In genomic region chr11:75121348-75121747, GRCm38 (mm10) we compare ENCODE assay signal across 34 mouse cellular contexts. TPM values are rescaled to one million over a fixed set of nuclear protein-coding genes. Genes with fewer than 3 reads are reported as not detected.
"Had no signal": no experiment of that assay in that cellular context is flagged by ENCODE, and none has a peak within 500 bp of the region (broad histone marks: within the 10 kb centered on the region; RNA-seq: fewer than 3 reads in every experiment).

No protein-coding gene starts in this region.

- H3K27ac ChIP-seq: heart, embryonic 13.5 days; heart, embryonic 15.5 days; hindbrain, embryonic 10.5 days; hindbrain, embryonic 12.5 days; hindbrain, embryonic 13.5 days; hindbrain, embryonic 14.5 days; hindbrain, embryonic 15.5 days; hindbrain, postnatal 0 days; intestine, embryonic 15.5 days; kidney, embryonic 15.5 days; kidney, postnatal 0 days; left cerebral cortex, adult 2 months had no signal

- H3K4me3 ChIP-seq: heart, embryonic 13.5 days; heart, embryonic 15.5 days; hindbrain, embryonic 10.5 days; hindbrain, embryonic 12.5 days; hindbrain, embryonic 13.5 days; hindbrain, embryonic 15.5 days; intestine, embryonic 15.5 days; kidney, embryonic 15.5 days; left cerebral cortex, adult 2 months had no signal

- H3K9ac ChIP-seq: heart, embryonic 13.5 days; heart, embryonic 15.5 days; hindbrain, embryonic 12.5 days; hindbrain, embryonic 13.5 days; hindbrain, embryonic 14.5 days; hindbrain, embryonic 15.5 days; intestine, embryonic 15.5 days; kidney, embryonic 15.5 days had no signal

- H3K9me3 ChIP-seq: heart, embryonic 13.5 days; heart, embryonic 15.5 days; hindbrain, embryonic 10.5 days; hindbrain, embryonic 12.5 days; hindbrain, embryonic 13.5 days; hindbrain, embryonic 15.5 days; intestine, embryonic 15.5 days; kidney, embryonic 15.5 days had no signal

- H3K36me3 ChIP-seq: heart, embryonic 13.5 days; heart, embryonic 15.5 days; hindbrain, embryonic 10.5 days; hindbrain, embryonic 12.5 days; hindbrain, embryonic 15.5 days; intestine, embryonic 15.5 days; kidney, embryonic 15.5 days had no signal

- DNase-seq: heart, postnatal 10 days; heart, postnatal 14 days; heart, postnatal 36 days; heart, postnatal 4 days; kidney, adult 11 months; kidney, adult 18-20 months; kidney, adult 2 months; kidney, adult 8-10 months; kidney, adult 9 months; kidney, postnatal 10 days; kidney, postnatal 14 days; kidney, postnatal 25 days; kidney, postnatal 36 days; kidney, postnatal 4 days; layer of hippocampus, adult 9-11 months; layer of hippocampus, postnatal 36 days had no signal

- ATAC-seq: hindbrain, embryonic 16.5 days; hindbrain, postnatal 0 days; inflammation-experienced regulatory T-cells, adult 6 months; intestine, embryonic 15.5 days; intestine, embryonic 16.5 days; intestine, postnatal 0 days had no signal

- H3K4me1 ChIP-seq: hindbrain, embryonic 12.5 days; hindbrain, embryonic 13.5 days; hindbrain, embryonic 15.5 days had no signal

- H3K4me2 ChIP-seq: heart, embryonic 11.5 days; heart, embryonic 13.5 days; heart, embryonic 15.5 days; hindbrain, embryonic 12.5 days; hindbrain, embryonic 13.5 days; hindbrain, embryonic 14.5 days; hindbrain, embryonic 15.5 days; intestine, embryonic 15.5 days; kidney, embryonic 15.5 days had no signal

- H3K27me3 ChIP-seq: heart, embryonic 13.5 days; heart, embryonic 15.5 days; hindbrain, embryonic 12.5 days; hindbrain, embryonic 13.5 days; hindbrain, embryonic 15.5 days; intestine, embryonic 15.5 days; kidney, embryonic 15.5 days had no signal

RNA-seq across cellular contexts. Expression of gene Hic1, which starts 48.0 kb away (rescaled TPM):
- total RNA-seq: hematopoietic stem cell, adult 5-6 weeks had no signal
